Mouse (Mus musculus): Measurements from ENCODE around the gene Timm50. TPM values are rescaled to one million over a fixed set of nuclear protein-coding genes. Genes with fewer than 3 reads are reported as not detected.

The Timm50 gene
- polyA plus RNA-seq (2015; fragmentation: Nextera tagmentation; extraction: Ambion mirVana) = 101 and 117 TPM in 2 replicates

- Histone ChIP-seq H3K4me2 (peak within 1 kb of the TSS; percentile 89), H3K4me3 (peak within 1 kb of the TSS; percentile 86), H3K4me1 (replicated peaks) (peaks cover 17% of the 10 kb centered on the region), H3K27ac (peak within 1 kb of the TSS; percentile 75), H3K27me3 (no peaks in the 10 kb centered on the region), H3K9ac (peak within 1 kb of the TSS; percentile 94), H3K9me3 (replicated peaks) (no peaks in the 10 kb centered on the region), H3K36me3 (peaks cover 61% of the 10 kb centered on the region)
- ATAC-seq (replicated peaks; ENCODE audit: insufficient number of reproducible peaks, insufficient read depth, low FRiP score, low read depth) = peak; percentile 95
- under 1% methylated on average over 45 of the region's 45 CpGs for WGBS
These were observed at the start of gene Timm50 for GRCm38 (mm10) chr7:28311926-28312543. TSS of gene Timm50 (minus strand) at chr7:28312072.

DNA sequence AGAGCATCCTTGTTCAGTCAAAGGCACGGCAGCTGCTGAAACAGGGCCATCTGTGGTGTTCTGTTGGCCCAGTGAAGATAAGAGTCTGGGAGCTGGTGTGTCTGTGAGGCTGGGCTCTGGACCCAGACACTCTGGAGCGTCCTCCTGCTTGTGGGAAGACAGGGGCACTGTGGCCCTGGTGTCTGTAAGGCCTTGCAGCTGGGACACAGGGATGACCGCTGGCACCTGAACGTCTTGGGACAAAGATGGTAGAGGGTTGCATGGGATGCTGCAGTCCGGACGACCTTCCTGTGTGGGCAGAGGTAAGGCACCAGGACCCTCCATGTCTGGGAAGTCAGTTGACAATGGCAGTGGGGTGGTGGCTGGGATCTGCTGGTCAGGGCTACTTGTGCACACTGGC, 48.4 kb upstream of the Timm50 start:
- H3K9ac ChIP-seq = no peak overlapping the region
- peaks cover 58% of the 10 kb centered on the region for H3K36me3 ChIP-seq
- H3K4me2 ChIP-seq = no peak overlapping the region
- H3K4me1 ChIP-seq (replicated peaks) = peaks cover 41% of the 10 kb centered on the region
- WGBS = 85% methylated on average over 6 of the region's 6 CpGs
- no peak overlapping the region for H3K4me3 ChIP-seq
- H3K27me3 ChIP-seq = no peaks in the 10 kb centered on the region
- ATAC-seq (replicated peaks; ENCODE audit: insufficient number of reproducible peaks, insufficient read depth, low FRiP score, low read depth) = no peak
- no peaks in the 10 kb centered on the region for H3K9me3 ChIP-seq (replicated peaks)
- H3K27ac ChIP-seq = no peak overlapping the region

DNA sequence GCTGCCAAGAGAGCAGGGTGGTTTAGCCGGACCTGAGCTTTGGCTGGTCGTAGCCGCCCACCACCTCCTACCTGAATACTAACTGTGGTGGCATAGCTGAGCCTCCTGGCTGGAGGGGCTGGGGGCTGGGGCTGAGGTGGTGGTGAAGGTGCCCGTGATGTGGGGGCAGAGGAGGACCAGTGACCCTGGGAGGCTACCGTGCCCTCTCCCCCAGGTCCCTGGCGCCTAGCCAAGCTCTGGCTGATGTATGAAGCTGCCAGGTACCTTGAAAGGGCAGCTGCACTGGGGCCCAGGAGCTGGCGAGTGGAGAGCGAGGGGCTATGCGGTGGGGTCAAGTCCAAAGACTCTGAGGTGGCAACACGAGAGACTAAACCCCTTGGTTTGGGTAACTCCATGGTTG, 48.0 kb upstream of the Timm50 start:
- peaks cover 41% of the 10 kb centered on the region for H3K4me1 ChIP-seq (replicated peaks)
- ATAC-seq (replicated peaks; ENCODE audit: insufficient number of reproducible peaks, insufficient read depth, low FRiP score, low read depth) = no peak
- H3K27ac ChIP-seq = no peak overlapping the region
- no peak overlapping the region for H3K9ac ChIP-seq
- peaks cover 53% of the 10 kb centered on the region for H3K36me3 ChIP-seq
- 79% methylated on average over 10 of the region's 10 CpGs for WGBS
- no peaks in the 10 kb centered on the region for H3K9me3 ChIP-seq (replicated peaks)
- no peaks in the 10 kb centered on the region for H3K27me3 ChIP-seq
- H3K4me3 ChIP-seq = no peak overlapping the region
- no peak overlapping the region for H3K4me2 ChIP-seq

GRCm38 (mm10) chr7:28358431-28358830, 46.6 kb upstream of the Timm50 start:
- H3K9me3 ChIP-seq (replicated peaks) = no peaks in the 10 kb centered on the region
- H3K4me3 ChIP-seq = no peak overlapping the region
- ATAC-seq (replicated peaks; ENCODE audit: insufficient number of reproducible peaks, insufficient read depth, low FRiP score, low read depth) = no peak
- H3K27ac ChIP-seq = peak overlapping the region; percentile 83
- H3K4me2 ChIP-seq = peak overlapping the region; percentile 17; the same call in 1 of the 2 replicates
- peaks cover 51% of the 10 kb centered on the region for H3K36me3 ChIP-seq
- peaks cover 41% of the 10 kb centered on the region for H3K4me1 ChIP-seq (replicated peaks)
- WGBS = 53% methylated on average over 7 of the region's 7 CpGs
- H3K9ac ChIP-seq = peak overlapping the region; percentile 10; the same call in 1 of the 2 replicates
- H3K27me3 ChIP-seq = no peaks in the 10 kb centered on the region

DNA sequence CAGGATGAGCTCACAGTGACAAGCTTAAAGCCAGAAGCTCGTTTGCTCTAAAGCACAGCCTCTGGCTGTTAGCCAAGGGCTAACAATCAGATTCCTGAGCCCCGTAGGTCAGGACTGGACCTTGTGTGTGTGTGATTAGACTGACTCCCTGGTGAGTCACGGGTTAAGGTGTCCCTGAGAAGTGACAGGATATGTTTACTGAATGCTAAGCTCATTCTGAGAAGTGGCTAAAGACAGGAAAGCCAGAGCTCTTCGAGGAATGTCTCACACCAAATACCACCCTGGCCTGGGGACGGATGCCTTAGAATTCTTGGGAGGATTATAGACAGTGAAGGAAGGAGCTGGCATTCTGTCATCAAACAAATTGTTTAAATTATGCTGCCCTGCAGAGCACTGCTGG, 46.1 kb upstream of the Timm50 start:
- Histone ChIP-seq H3K9me3 (replicated peaks) (no peaks in the 10 kb centered on the region), H3K27ac (peak overlapping the region; percentile 83), H3K27me3 (no peaks in the 10 kb centered on the region), H3K4me1 (replicated peaks) (peaks cover 41% of the 10 kb centered on the region), H3K4me3 (no peak overlapping the region), H3K9ac (peak overlapping the region; percentile 10; the same call in 1 of the 2 replicates), H3K4me2 (peak overlapping the region; percentile 17; the same call in 1 of the 2 replicates), H3K36me3 (peaks cover 53% of the 10 kb centered on the region)
- peak; percentile 13; the same call in 1 of the 2 replicates for ATAC-seq (replicated peaks; ENCODE audit: insufficient number of reproducible peaks, insufficient read depth, low FRiP score, low read depth)
- WGBS = 3% methylated on average over 5 of the region's 5 CpGs

- H3K4me3 ChIP-seq = no peak overlapping the region
- peaks cover 56% of the 10 kb centered on the region for H3K36me3 ChIP-seq
- H3K9ac ChIP-seq = 0 out of 2 replicates have a peak overlapping the region, but pooled peaks have one; percentile 5
- H3K27ac ChIP-seq = peak overlapping the region; percentile 83
- WGBS = under 1% methylated on average over 5 of the region's 5 CpGs
- no peak overlapping the region for H3K4me2 ChIP-seq
- no peaks in the 10 kb centered on the region for H3K9me3 ChIP-seq (replicated peaks)
- peak; percentile 67 for ATAC-seq (replicated peaks; ENCODE audit: insufficient number of reproducible peaks, insufficient read depth, low FRiP score, low read depth)
- no peaks in the 10 kb centered on the region for H3K27me3 ChIP-seq
- peaks cover 38% of the 10 kb centered on the region for H3K4me1 ChIP-seq (replicated peaks)
These were observed 45.1 kb upstream of the Timm50 start for GRCm38 (mm10) chr7:28356981-28357380.

DNA sequence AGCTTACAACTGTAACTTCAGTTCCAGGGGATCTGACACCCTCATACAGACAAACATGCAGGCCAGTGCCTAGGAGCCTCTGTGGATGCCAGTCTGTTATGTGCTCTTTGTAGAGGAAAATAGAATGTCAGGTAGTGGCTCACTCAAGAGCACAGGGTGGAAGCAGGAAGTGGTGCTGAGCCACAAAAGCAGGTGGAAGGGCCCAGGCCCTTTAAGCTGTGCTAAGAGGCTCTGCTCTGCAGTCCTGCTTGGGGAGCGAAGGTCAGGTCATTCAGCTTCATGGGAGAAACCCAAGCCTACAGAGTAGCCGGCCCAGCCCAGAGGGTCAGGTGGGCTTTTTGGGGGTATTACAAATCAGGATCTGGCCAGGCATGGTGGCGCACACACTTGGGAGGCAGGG, 43.3 kb upstream of the Timm50 start:
- no peak overlapping the region for H3K27ac ChIP-seq
- 85% methylated on average over 3 of the region's 3 CpGs for WGBS

GRCm38 (mm10) chr7:28354596-28354995, 42.7 kb upstream of the Timm50 start:
- 91% methylated on average over 3 of the region's 3 CpGs for WGBS
- no peak for ATAC-seq (replicated peaks; ENCODE audit: insufficient number of reproducible peaks, insufficient read depth, low FRiP score, low read depth)
- no peak overlapping the region for H3K27ac ChIP-seq
- H3K4me1 ChIP-seq (replicated peaks) = peaks cover 42% of the 10 kb centered on the region
- peaks cover 34% of the 10 kb centered on the region for H3K36me3 ChIP-seq
- no peak overlapping the region for H3K4me2 ChIP-seq
- no peak overlapping the region for H3K9ac ChIP-seq
- H3K9me3 ChIP-seq (replicated peaks) = no peaks in the 10 kb centered on the region
- H3K27me3 ChIP-seq = no peaks in the 10 kb centered on the region
- H3K4me3 ChIP-seq = no peak overlapping the region

More for the DNA sequence above, 43.3 kb upstream of the Timm50 start:
- Histone ChIP-seq H3K9me3 (replicated peaks) (no peaks in the 10 kb centered on the region), H3K4me3 (no peak overlapping the region), H3K4me2 (no peak overlapping the region), H3K36me3 (peaks cover 40% of the 10 kb centered on the region), H3K9ac (no peak overlapping the region), H3K4me1 (replicated peaks) (peaks cover 43% of the 10 kb centered on the region), H3K27me3 (no peaks in the 10 kb centered on the region)
- ATAC-seq (replicated peaks; ENCODE audit: insufficient number of reproducible peaks, insufficient read depth, low FRiP score, low read depth) = no peak

GRCm38 (mm10) chr7:28354113-28354581, 42.3 kb upstream of the Timm50 start:
- no peak for ATAC-seq (replicated peaks; ENCODE audit: insufficient number of reproducible peaks, insufficient read depth, low FRiP score, low read depth)
- Histone ChIP-seq H3K4me1 (replicated peaks) (peaks cover 44% of the 10 kb centered on the region), H3K9me3 (replicated peaks) (no peaks in the 10 kb centered on the region), H3K36me3 (peaks cover 30% of the 10 kb centered on the region), H3K4me2 (no peak overlapping the region), H3K9ac (no peak overlapping the region), H3K4me3 (no peak overlapping the region), H3K27ac (no peak overlapping the region), H3K27me3 (no peaks in the 10 kb centered on the region)
- 86% methylated on average over 3 of the region's 3 CpGs for WGBS

DNA sequence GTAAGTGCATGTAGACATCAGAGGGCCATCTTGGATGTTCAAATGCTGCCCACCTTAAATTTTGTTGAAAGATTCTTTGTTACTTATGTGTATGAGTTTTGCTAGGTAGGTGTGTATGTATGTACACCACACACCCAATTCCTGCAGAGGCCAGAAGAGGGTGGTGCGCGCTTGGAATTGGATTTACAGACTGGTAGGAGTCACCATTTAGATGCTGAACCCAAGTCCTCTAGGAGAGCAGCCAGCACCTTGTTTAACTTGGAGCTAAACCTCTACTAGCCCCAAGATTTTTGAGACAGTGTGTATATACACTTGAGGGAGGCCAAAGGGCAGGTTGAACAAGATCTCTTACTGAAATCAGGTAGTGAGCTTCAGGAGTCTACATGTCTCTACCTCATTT, 41.4 kb upstream of the Timm50 start:
- peaks cover 35% of the 10 kb centered on the region for H3K4me1 ChIP-seq (replicated peaks)
- no peak overlapping the region for H3K4me2 ChIP-seq
- 90% methylated on average over 2 of the region's 2 CpGs for WGBS
- no peaks in the 10 kb centered on the region for H3K27me3 ChIP-seq
- H3K4me3 ChIP-seq = no peak overlapping the region
- no peak for ATAC-seq (replicated peaks; ENCODE audit: insufficient number of reproducible peaks, insufficient read depth, low FRiP score, low read depth)
- no peak overlapping the region for H3K27ac ChIP-seq
- H3K9me3 ChIP-seq (replicated peaks) = no peaks in the 10 kb centered on the region
- no peak overlapping the region for H3K9ac ChIP-seq
- peaks cover 27% of the 10 kb centered on the region for H3K36me3 ChIP-seq

DNA sequence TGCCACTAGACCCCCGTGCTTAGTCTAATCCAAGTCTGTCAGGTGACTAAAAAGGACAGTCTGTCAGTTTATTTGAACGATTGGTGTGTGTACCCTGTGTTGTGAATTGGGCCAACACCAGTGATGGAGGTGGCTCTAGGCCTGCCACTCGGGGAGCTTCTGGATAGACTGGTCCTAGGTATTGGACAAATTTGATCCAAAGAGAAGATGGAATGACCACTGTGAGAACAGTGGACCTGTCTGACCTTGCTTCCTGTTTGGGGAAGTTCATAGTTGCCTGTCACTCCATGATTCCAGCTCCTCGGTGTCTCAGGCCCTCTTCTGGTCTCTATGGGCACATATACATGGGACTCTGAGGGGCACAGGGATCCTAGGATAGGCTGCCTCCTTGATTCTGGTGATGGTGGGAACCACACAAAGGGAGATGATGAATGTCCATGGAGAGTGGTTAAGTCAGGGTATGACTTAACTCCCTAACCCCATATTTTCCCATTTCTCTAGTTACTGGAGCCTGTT, 39.9 kb upstream of the Timm50 start:
- peaks cover 23% of the 10 kb centered on the region for H3K4me1 ChIP-seq (replicated peaks)
- H3K4me3 ChIP-seq = peak overlapping the region; percentile 81
- no peak overlapping the region for H3K27ac ChIP-seq
- H3K27me3 ChIP-seq = no peaks in the 10 kb centered on the region
- 31% methylated on average over 4 of the region's 4 CpGs for WGBS
- H3K4me2 ChIP-seq = peak overlapping the region; percentile 77
- no peaks in the 10 kb centered on the region for H3K9me3 ChIP-seq (replicated peaks)
- peak overlapping the region; percentile 97 for H3K9ac ChIP-seq
- peaks cover 27% of the 10 kb centered on the region for H3K36me3 ChIP-seq
- ATAC-seq (replicated peaks; ENCODE audit: insufficient number of reproducible peaks, insufficient read depth, low FRiP score, low read depth) = no peak

Measured in heart, embryonic 15.5 days (tissue).